Mouse (Mus musculus): Measurements from ENCODE around the gene Sdha. TPM values are rescaled to one million over a fixed set of nuclear protein-coding genes. Genes with fewer than 3 reads are reported as not detected.

Sdha gene
- total RNA-seq, 2 experiments from 2014 or later = 334 to 341 TPM

DNA sequence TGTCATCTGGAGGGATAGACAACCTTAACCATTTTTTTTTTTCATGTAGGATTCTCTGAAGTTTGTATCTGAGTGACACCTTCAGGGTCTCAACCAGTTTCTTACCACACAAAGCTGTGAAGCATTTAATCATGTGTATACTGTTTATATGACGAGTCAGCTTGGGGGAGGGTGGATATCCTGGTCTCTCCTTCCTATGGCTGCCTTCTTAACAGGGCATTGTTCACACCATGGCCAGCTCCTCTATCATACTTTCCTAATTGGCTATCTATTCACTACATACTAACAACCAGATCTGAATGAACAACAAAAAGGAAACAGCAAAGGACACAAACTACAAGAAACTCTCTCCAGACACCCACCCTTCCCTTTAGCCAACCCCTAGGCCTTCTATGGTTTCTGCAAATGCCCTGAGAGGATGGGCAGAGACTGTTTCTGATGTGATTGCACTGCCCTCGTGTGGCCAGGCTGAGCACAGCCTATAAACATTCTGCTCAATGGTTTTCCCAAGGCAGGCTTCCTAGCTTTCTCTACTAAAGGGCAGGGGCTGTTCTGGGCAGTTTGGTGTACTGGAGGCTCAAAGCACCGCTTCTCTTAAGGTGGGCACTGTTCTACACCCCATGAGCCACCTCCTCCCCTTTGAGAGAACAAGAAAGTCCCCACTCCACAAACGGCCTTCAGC is 49.0 kb downstream of the Sdha start:
- H3K4me3 ChIP-seq = no peak overlapping the region
- TF ChIP-seq CTCF (IDR thresholded peaks at IDR 0.05) = peak; percentile 94
- intact Hi-C loops (cut with DNase I) = loop anchor here (1.0 to 5.0 kb wide), 5 partner anchors 94 to 584 kb away; partner anchors contain the start of gene Exoc3
- peak; percentile 65 to 80 for DNase-seq (ENCODE audit: extremely low spot score in 1 of 2, low spot score in 2 of 2)
- H3K27ac ChIP-seq = no peak overlapping the region

- DNase-seq (ENCODE audit: extremely low spot score in 1 of 2, low spot score in 2 of 2) = no peak
- Histone ChIP-seq H3K4me3 (no peak overlapping the region), H3K27ac (no peak overlapping the region)
- intact Hi-C loops (cut with DNase I) = no loop called here
- TF ChIP-seq CTCF (IDR thresholded peaks at IDR 0.05) = no peak
These were observed 53.7 kb downstream of the Sdha start for GRCm38 (mm10) chr13:74296376-74296775.

DNA sequence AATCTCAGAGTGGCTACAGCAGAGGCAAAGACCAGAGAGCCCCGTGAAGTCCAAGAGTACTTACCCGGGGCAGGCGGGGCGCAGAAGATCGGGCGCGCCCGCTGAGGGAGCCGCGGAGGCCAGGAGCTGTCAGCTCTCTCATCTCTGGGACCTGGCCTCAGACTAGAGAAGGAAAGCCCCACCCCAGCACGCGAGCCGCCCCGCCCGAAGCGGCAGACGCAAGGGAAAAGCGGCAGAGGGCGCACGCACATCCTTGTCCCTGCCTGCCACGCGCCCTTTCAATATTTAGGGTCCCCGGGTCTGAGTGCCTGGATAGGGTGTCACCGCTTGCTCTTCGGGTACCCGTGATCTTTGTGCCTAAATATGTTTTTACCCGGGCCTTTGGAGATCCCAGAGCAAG is 57.9 kb downstream of the Sdha start, which contains the start of gene Ahrr:
TSS of gene Ahrr (minus strand) at position 165 of the 400 bp plus-strand sequence.
- DNase-seq (ENCODE audit: extremely low spot score in 1 of 2, low spot score in 2 of 2) = peak; percentile 38 to 60
- TF ChIP-seq CTCF (IDR thresholded peaks at IDR 0.05) = peak; percentile 54
- intact Hi-C loops (cut with DNase I) = no loop called here
- no peak within 1 kb of the TSS for H3K27ac ChIP-seq
- peak within 1 kb of the TSS; percentile 36 for H3K4me3 ChIP-seq

GRCm38 (mm10) chr13:74289646-74290045 is 60.4 kb downstream of the Sdha start:
- DNase-seq (ENCODE audit: extremely low spot score in 1 of 2, low spot score in 2 of 2) = no peak
- no peak for TF ChIP-seq CTCF (IDR thresholded peaks at IDR 0.05)
- intact Hi-C loops (cut with DNase I) = no loop called here

GRCm38 (mm10) chr13:74282299-74282698 is 67.8 kb downstream of the Sdha start:
- intact Hi-C loops (cut with DNase I) = no loop called here
- DNase-seq (ENCODE audit: extremely low spot score in 1 of 2, low spot score in 2 of 2) = no peak
- no peak overlapping the region for H3K4me3 ChIP-seq
- no peak for TF ChIP-seq CTCF (IDR thresholded peaks at IDR 0.05)
- H3K27ac ChIP-seq = no peak overlapping the region

More at GRCm38 (mm10) chr13:74289646-74290045, 60.4 kb downstream of the Sdha start:
- Histone ChIP-seq H3K27ac (no peak overlapping the region), H3K4me3 (no peak overlapping the region)

- no peak for TF ChIP-seq CTCF (IDR thresholded peaks at IDR 0.05)
- Histone ChIP-seq H3K4me3 (no peak overlapping the region), H3K27ac (no peak overlapping the region)
- no peak for DNase-seq (ENCODE audit: extremely low spot score in 1 of 2, low spot score in 2 of 2)
- intact Hi-C loops (cut with DNase I) = no loop called here
These were observed 74.4 kb downstream of the Sdha start for GRCm38 (mm10) chr13:74275726-74276125.

Other genes with a start within 250 kb of the Sdha start
- gene Slc9a3, start 228.8 kb downstream of the Sdha start, total RNA-seq (2021) = 1 to 10 TPM; 1.3 to 2.2 TPM
- 10 to 100 TPM; 67.1 to 69.6 TPM for gene Exoc3, start 141.5 kb downstream of the Sdha start, total RNA-seq (2021)
- 1 to 10 TPM in 1 of 2 experiments, under 1 TPM in 1; 0.33 to 1.3 TPM for gene Ahrr, start 57.9 kb downstream of the Sdha start, total RNA-seq (2021)
- 10 to 100 TPM; 85.0 to 87.6 TPM for gene Pdcd6, start 32.7 kb downstream of the Sdha start, total RNA-seq (2021)
- 10 to 100 TPM; 86.4 to 92.3 TPM for gene Ccdc127, start within 50 bp of the Sdha start, total RNA-seq (2021)
- under 1 TPM in 1 of 2 experiments, not detected in 1; 0.12 TPM for gene Lrrc14b, start 13.7 kb upstream of the Sdha start, total RNA-seq (2021)
- 1 to 10 TPM; 4.6 to 5.2 TPM for gene Zfp72, start 40.6 kb upstream of the Sdha start, total RNA-seq (2021)
- gene Ftl1-ps1, start 49.4 kb upstream of the Sdha start, total RNA-seq (2021) = 100 to 1,000 TPM; 143 to 162 TPM
- gene Zfp825, start 143.7 kb upstream of the Sdha start, total RNA-seq (2021) = 1 to 10 TPM; 7.2 to 8.5 TPM

Measured in left cerebral cortex, adult 2 months (tissue).